Mouse (Mus musculus) spleen, postnatal 36 days (tissue): ENCODE results near the gene 1700007K13Rik.

Source experiments
- DNase-seq, 2 experiments: peaks; one replicate each; pipeline ENCODE4 v3.0.0; 2022; ENCODE audit warnings: low spot score in 2 of 2, mixed read lengths in 1 of 2

1700007K13Rik gene

DNA sequence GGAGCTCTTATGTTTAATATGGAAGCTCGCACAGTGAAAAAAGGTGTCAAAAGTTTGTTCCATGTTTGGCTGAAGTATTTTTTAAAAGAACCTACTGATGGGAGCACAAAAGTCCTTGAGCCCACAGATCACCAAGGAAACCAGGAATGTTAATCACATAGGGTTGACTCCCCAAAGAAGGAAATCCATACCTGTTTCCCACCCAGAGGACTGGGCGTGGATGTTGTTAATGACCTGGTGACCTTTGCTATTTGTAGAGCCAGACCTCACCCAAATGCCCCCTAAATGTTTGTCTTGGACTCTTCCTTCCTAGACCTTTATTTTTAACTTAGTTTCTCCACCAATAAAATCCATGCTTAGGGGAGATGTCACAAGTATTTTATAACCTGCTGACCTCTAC lies 4.5 kb upstream of the 1700007K13Rik start:
- DNase-seq: no peak

DNA sequence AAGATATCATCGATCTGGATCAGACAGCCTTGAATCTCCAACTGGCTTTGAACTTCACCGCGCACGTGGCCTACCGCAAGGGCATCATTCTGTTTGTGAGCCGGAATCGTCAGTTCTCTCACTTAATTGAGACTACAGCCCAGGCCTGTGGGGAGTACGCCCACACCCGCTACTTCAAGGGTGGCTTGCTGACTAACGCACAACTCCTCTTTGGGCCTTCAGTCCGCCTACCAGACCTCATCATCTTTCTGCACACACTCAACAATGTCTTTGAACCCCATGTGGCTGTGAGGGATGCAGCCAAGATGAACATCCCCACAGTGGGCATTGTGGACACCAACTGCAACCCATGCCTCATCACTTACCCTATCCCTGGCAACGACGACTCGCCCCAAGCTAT lies 3.3 kb upstream of the 1700007K13Rik start:
- DNase-seq: no peak

DNA sequence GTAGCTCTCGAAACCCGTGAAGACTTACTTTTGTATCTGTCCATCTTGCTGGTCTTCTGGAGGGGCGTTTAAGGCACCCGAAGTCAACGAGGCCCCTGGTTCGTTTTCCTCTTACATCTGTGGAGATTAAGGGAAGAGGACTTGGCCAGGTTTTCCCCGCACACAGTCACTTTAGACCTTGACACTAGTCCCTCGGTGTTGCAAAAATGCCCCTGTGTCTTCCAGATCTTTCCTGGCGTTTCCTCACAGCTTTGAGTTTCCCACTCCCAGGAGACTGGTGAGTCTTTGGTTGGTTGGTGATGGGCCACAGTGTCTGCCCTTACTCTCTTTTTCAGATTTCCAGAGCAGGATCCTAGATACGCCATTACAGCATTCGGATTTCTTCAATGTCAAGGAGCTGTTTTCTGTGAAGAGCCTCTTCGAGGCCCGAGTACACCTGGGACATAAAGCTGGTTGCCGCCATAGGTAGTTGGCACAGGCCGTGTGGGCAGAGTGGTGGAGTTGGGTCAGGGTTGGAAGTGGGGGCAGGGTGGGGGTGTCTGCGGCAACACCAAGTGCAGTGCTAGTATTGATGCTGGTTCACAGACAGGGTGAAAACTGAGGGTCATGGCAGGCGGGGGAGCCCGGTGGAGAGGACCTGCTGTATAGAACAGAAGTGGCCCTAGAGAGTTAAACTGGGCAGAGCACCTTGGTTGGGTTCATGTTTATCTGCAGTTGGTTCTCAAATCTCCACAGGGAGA lies 2.5 kb upstream of the 1700007K13Rik start:
- no peak for DNase-seq

DNA sequence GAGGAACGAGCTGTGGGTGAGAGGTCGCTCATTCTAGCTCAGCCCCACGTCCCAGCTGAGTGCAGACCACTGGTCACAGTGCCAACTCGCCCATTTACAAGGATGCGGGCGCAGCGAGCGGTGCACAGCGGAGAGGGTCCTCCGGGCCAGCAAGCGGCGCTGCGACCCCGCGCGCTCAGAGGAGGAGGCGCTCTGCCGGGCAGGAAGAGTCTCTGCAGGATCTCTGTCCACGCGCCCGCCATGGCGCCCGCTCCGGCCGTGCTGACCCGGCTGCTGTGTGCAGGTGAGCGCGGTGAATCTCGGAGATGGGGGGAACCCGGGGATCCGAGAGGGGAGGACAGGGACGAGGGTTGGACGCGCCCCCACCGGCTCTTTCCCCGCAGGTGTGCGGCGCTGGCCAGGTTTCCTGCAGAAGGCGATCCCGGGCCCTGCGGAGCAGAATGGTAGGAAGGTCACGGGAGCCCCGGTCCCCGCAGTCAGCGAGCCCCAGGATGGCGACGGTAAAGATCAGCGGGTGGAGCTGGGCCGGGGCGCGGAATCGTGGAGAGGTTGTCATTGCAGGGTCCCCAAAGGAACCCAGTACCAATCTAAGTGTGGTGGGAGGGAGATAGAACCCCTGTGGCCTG lies 1.8 kb upstream of the 1700007K13Rik start, which contains the start of gene Mrps2:
Mrps2 (plus strand) TSS at position 207 of the 626 bp plus-strand sequence.
- DNase-seq: peak; percentile 75 to 76

DNA sequence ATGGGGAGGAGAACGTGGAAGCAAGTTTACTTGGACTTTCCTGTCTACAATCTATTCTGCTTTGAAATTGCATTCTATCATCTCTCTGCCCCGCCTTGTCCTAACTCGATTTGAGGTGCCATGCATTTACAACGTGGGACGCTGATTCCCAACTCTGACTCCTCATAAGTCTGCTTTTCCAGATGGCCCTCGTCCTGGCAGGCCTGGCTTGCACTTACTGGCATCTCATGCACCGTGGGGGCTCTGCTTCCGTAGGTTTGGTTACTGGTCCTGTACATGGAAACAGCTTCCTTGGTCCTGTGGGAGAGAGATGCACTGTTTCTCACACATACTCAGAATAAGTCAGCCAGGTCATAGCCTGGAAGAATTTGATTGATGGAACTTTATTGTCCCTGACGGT lies 1.2 kb downstream of the 1700007K13Rik start:
- no peak for DNase-seq

DNA sequence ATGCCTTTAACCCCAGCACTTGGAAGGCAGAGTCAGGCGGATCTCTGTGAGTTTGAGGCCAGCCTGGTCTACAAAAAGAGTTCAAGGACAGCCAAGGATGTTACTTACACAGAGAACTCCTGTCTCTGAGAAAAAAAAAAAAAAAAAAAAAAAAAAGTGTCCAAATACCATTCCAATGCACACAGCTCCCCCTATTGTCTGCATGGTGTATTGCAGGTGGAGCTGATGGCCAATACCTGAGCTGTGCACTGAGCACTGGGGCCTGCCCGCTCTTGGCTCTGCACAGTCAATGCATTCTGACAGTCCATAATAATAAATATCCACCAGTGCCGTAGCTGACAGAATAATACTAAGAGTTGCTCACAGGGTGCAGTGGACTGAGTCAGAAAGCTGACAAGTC lies 2.2 kb downstream of the 1700007K13Rik start:
- peak; percentile 22 to 54 for DNase-seq

DNA sequence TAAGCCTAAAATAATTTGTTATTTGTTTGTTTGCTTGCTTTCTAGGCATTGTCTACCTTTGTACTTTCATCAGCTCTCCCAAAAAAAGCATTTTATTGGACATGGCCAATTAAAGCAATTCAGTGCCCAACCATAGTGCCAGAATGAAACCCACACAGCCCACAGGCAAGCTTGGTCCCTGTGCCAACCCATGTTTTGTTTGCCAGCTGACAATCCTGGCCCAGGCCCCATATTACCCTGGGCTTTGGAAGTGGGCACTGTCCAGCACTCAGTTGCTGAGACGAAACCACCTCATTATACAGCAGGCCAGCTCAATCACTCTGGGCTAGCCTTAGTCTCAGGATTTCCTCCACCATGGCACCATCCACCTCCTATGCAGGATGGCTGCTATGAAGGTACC lies 9.5 kb downstream of the 1700007K13Rik start:
- DNase-seq: no peak

DNA sequence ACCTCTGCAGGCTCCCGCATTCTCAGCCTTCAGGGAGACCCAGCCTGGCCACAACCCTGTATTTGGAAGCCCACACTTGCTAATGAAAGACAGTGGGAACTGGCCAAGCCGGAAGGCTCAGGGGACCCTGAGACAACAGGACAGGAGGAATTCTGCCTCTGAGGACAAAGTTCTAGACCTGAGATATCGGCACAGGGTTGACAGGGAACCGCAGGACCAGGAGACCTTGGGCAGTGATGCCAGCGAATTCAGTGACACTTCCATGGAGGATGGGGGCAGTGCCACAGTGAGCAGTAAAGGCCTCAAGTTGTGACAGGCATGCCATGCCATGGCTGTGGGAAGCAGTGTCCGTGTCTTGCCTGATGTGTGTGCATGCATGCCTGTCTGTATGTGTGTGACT lies 12.6 kb downstream of the 1700007K13Rik start:
- DNase-seq: no peak

DNA sequence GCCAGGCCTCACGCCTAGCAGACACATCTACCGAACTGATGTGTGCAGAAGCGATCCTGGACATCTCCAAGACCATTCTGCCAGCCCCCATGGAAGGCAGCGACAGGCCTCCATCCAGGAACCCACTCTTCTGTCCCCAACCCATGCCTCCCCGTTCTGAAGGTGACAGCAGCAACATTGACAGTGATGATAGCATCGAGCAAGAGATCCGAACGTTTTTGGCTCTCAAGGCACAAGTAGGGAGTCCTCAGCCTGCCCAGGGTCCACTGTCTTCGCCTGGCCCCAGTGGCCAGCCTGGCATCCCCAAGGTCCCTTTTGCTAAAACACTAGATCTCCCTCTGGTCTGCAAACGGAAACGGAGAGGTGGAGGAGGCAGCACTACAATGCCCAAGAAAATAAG lies 14.5 kb downstream of the 1700007K13Rik start:
- no peak for DNase-seq

DNA sequence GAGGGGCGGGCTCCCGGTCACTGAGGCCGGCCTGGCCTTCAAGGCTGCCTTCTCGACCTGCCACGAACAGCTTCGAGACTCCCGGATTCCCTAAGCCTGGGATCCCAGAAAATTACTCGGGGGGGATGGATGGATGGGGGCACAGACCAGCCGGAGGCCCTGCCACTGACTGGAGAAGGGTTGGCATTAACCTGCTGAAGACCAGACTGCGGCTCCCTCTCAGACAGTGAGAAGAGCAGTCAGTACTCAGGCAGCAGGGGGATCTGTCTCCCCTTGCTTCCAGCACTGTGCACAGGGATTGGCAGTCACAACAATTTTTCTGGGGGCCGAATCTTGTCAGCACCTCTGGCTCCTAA lies 18.8 kb downstream of the 1700007K13Rik start:
- no peak for DNase-seq

DNA sequence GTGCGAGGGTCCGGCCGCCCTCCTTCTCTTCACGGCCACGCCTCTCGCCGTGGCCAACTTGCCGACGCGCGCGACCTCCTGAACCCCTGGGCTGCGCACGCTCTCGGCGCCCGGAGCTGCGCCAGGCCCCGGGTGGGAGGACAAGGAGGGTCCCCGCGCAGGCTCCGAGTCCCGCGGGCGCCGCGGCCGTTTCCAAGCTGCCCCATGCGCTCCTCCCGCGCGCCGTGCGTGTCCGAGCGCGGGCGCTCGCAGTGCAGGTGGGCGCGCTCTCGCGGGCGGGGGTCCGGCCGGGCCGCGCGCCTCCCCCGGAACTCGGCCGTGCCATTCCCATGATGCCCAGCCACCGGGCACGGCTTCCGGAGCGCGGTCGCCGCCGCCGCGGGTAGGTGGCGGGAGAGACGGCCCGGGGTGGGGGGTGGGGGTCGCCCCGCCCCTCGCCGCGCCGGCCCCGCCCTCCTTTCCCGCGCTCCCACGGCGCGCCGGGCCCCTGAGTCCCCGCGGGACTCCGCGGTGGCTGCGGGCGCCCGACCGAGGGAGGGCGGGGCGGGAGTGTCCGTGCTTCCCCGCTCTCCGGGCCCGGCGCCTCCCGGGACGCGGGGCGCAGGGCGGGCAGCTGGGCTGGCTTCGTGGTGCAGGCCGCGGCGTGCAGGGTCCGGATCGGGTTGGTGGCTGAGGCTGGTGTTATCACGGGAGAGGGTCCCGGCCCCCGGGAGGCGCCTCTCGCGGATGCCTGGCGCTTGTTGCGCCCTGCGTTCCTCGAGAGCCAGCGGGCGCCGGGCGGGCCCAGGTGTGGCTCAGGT lies 19.4 kb downstream of the 1700007K13Rik start, which contains the start of gene Ppp1r26:
Ppp1r26 (plus strand) TSS at position 286 of the 800 bp plus-strand sequence.
- no peak for DNase-seq

DNA sequence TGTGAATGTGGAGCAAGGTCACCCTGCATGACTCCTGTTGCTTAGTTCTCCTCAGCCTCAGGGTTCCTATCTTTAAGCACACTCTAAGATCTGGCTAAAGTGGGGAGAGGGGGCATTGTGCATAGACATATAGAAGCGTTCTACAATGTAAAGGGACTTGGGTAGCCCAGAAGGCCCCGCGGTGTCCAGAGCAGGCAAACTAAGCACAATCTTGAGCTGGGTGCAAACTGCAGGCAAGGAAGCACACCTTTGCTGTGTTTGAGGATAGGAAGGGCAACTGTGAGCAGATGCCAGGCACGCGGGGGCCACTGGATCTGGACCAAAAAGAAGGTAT lies 20.0 kb downstream of the 1700007K13Rik start:
- DNase-seq: no peak

DNA sequence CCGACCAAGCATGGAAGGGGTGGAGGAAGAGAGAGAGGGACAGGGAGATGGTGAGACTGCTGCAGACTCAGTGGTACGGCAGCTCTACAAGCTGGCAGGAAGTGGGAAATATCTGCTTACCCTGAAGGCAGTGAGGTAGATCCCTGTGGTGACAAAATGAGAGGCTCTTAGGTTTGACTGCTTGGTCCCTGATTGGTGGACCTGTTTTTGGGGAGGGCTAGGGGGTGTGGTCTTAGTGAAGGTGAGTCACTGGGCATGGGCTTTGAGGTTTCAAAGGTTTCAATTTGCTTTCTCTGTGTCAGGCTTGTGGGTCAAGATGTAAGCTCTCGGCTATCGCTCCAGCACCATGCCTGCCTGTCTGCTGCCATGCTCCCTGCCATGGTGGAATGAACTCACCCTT lies 21.1 kb downstream of the 1700007K13Rik start:
- DNase-seq: no peak

DNA sequence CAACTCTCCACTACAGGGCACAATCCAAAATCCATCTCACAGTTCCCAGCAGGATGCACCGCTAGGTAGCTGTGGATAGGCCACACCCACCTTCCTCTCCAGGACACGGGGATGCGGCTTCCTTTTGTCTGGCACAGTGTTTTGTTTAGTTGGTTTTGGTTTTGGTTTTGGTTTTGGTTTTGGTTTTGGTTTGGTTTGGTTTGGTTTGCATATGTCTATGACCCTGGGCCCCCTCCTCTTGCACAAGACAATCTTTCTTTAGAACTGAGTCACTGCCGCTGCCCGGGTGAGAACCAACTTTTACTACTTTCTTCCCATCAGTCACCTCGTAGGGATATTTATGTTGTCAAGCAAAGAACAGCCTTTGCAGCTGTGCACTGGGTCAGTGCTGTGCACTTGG lies 25.3 kb downstream of the 1700007K13Rik start:
- DNase-seq: no peak

DNA sequence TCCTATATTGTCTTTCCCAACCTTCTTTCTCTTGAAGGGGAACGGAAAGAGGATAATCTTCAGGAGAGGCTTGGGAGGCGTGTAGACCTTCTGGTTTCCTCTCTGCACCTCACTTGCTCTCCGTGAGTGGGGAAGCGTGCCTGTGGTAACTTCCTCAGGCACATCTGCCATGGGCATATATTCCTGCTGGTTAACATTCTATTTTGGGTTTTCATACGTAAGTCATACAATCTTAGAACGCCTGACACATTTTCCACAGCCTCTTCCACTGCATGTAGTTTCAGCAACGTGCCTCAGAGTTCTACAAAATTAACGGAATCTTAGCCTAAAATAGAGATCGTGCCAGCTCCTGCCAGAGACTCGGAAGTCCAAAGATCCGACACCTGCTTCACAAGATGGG lies 30.7 kb downstream of the 1700007K13Rik start:
- no peak for DNase-seq

DNA sequence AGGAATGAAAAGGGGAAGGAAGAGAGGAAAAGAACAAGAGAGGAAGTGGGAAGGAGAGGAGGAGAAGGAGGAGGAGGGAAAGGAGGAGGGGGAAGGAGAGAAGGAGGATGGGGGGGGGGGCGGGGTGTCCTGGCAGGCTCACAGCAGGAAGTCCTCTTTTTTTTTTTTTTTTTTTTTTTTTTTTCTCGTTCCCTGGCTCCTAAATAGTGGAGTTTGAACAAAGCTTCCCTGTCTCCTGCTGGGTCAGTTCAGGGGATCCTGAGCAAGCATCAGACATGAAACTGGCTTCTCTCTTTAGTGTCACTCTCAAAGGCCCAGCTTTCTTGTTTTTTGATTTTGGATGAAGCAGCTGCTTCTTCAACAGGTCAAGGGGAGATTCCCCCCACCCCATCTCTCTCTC lies 32.6 kb downstream of the 1700007K13Rik start:
- no peak for DNase-seq

DNA sequence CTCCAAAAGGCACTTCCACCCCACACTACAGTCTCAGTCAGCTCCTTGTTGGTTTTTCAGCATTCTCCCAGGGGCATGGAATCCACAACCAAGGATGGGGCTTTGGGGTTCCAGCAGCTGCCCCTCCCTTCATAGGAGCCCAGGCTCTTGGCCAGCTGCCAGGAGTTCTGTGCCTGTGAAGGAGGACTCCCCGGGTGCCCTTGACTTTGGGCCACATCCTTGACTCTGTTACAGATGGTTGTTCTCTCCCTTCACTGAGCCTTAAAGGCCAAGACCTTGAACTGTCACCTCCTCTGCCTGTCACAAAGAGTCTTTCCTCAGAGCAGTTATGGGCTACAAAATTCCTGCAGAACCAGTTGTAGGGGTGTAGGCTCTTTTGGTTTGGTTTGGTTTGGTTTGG lies 33.3 kb downstream of the 1700007K13Rik start:
- no peak for DNase-seq

DNA sequence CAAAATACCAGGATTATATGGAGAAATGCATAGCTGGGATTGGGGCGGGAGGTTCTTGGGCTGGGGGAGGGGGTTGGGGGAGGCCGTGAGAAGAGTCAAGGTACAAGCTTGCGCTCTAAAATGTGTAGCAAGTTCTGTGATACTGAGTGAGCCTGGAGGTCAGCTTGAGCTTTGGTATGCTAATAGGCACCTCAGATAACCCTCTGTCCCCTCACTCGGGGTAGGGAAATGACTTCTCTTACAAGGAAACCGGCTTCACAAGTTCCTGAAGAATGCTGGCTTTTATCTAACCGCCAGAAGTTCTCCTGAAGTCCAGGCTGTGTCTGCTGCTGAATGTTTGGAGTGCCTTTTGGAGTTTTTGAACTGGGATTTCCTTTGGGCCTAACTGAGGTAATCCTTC lies 35.3 kb downstream of the 1700007K13Rik start:
- DNase-seq: no peak

DNA sequence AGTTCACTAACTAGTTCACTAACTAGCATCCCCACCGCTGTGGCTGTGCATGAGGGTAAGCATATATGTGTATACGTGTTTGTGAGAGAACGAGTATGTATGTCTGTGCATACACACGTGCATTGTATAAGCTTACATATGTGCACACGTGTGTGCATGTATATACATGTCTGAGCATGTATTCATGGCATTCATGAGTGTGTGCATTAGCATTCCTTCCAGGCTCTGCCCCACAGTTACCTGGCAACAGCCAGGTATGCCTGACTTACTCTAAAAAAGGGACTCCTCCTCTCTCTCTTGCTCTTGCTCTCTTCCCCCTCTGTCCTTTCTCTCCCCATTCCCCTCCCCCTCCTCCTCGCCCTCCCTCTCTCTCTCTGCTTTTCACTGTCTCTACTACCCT lies 38.9 kb downstream of the 1700007K13Rik start:
- no peak for DNase-seq

DNA sequence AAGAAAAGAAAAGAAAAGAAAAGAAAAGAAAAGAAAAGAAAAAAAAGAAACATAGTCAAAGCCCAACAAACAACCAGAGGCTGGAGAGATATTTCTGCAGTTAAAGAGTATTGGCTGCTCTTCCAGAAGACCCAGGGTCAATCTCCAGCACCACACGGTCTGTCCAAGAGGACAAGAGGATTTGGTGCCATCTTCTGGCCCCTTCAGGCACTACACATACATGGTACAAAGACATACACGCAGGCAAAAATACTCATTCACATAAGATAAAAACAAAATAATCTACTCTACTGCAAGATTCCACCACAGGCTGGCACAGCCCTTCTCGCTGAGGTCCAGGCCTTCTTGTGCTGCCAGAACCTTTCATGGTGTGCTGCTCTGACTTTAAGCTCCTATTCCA lies 43.0 kb downstream of the 1700007K13Rik start:
- peak in 1 of 2 experiments; percentile 19 for DNase-seq

DNA sequence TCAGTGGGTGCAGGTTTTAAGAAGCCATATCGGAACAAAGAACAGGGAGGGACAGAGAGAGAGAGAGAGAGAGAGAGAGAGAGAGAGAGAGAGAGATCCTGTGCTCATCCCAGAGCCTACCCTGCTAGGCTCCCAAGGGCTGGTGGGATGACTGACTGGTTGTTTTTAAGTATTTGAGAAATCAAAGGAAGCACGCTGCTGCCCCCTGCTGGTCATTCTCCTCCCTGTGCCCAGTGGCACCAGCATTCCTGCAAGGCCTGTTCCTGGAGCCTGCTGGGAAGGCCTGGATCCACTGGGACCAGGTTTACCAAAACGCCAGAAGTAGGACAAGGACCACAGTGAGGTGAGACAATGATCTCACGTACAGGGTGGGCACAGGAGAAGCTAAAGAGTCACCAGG lies 46.2 kb downstream of the 1700007K13Rik start:
- peak; percentile 25 to 26 for DNase-seq

DNA sequence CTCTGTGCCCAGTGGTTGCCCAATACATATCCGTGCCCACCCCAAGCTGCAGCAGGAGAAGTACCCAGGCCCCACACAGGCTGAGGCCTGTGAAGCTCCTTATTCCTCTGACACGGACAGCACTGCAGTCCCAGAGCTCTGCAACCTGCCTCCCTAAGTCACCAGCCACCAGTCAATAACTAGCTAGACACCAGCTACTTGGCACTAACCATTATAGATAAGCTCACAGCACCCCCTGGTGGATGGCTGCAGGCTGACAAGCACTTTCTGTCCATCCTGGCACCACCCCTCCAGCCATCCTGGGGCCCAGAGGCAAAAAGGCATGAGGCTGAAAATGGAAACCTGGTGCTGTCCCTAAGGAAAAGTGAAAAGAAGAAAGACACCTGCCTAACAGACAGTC lies 48.1 kb downstream of the 1700007K13Rik start:
- DNase-seq: peak; percentile 56 to 63

DNA sequence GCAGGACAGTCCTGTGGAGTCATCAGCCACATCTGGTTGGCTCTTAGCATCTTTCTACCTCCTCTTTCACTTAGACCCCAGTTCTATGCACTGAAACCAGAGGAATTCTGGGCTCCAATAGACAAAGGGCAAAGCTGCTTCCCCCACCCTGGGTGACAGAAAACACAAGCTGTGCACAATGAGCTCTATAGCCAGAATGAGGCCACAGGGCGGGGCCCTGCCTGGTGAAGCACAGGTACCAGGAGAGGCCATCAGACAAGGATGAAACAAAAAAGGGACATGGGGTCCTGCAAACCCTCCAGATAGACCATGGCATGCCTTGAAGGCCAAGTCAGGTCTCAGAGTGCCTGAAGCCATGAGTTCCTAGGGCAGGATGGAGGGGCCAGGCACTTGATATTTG lies 49.6 kb downstream of the 1700007K13Rik start:
- no peak for DNase-seq
